Mouse (Mus musculus): ENCODE data around the gene Slc15a4.

Slc15a4 gene

GRCm38 (mm10) chr5:127632167-127633145 is at the start of gene Slc15a4, which contains the start of gene Glt1d1:
Gene Slc15a4, minus strand, starts transcription at chr5:127632897.
Gene Glt1d1, plus strand, starts transcription at chr5:127632262.
- peak; percentile 13 for DNase-seq

- DNase-seq, result no peak
These were observed 45.8 kb upstream of the Slc15a4 start for GRCm38 (mm10) chr5:127678501-127678900.

GRCm38 (mm10) chr5:127677561-127677960 is 44.9 kb upstream of the Slc15a4 start:
- DNase-seq, result no peak

- no peak for DNase-seq
These were observed 41.2 kb upstream of the Slc15a4 start for GRCm38 (mm10) chr5:127673913-127674312.

- DNase-seq, result no peak
These were observed 28.3 kb upstream of the Slc15a4 start for GRCm38 (mm10) chr5:127660979-127661378.

GRCm38 (mm10) chr5:127660267-127660666 is 27.6 kb upstream of the Slc15a4 start:
- DNase-seq, result no peak

GRCm38 (mm10) chr5:127659312-127659711 is 26.6 kb upstream of the Slc15a4 start:
- no peak for DNase-seq

GRCm38 (mm10) chr5:127658257-127658656 is 25.6 kb upstream of the Slc15a4 start:
- no peak for DNase-seq

GRCm38 (mm10) chr5:127649077-127649476 is 16.4 kb upstream of the Slc15a4 start:
- peak; percentile 23 for DNase-seq

- peak; percentile 13 for DNase-seq
These were observed 15.3 kb upstream of the Slc15a4 start for GRCm38 (mm10) chr5:127648046-127648445.

- no peak for DNase-seq
These were observed 8.7 kb upstream of the Slc15a4 start for GRCm38 (mm10) chr5:127641185-127641958.

GRCm38 (mm10) chr5:127640359-127640758 is 7.7 kb upstream of the Slc15a4 start:
- peak; percentile 26 for DNase-seq

- DNase-seq, result no peak
These were observed 6.9 kb upstream of the Slc15a4 start for GRCm38 (mm10) chr5:127639635-127640034.

- DNase-seq, result no peak
These were observed 6.4 kb upstream of the Slc15a4 start for GRCm38 (mm10) chr5:127639067-127639605.

- no peak for DNase-seq
These were observed 5.5 kb upstream of the Slc15a4 start for GRCm38 (mm10) chr5:127638177-127638576.

GRCm38 (mm10) chr5:127637622-127638021 is 4.9 kb upstream of the Slc15a4 start:
- no peak for DNase-seq

- DNase-seq, result no peak
These were observed 969 bp upstream of the Slc15a4 start for GRCm38 (mm10) chr5:127633666-127634065.

GRCm38 (mm10) chr5:127633188-127633587 is 491 bp upstream of the Slc15a4 start:
- DNase-seq, result no peak

- no peak for DNase-seq
These were observed 1.0 kb downstream of the Slc15a4 start for GRCm38 (mm10) chr5:127631671-127632070.

- no peak for DNase-seq
These were observed 5.5 kb downstream of the Slc15a4 start for GRCm38 (mm10) chr5:127627242-127627641.

GRCm38 (mm10) chr5:127624427-127625213 is 8.1 kb downstream of the Slc15a4 start:
- no peak for DNase-seq

- no peak for DNase-seq
These were observed 11.6 kb downstream of the Slc15a4 start for GRCm38 (mm10) chr5:127621108-127621507.
